Mouse (Mus musculus): ENCODE measurements around the gene Ccdc190.

DNA sequence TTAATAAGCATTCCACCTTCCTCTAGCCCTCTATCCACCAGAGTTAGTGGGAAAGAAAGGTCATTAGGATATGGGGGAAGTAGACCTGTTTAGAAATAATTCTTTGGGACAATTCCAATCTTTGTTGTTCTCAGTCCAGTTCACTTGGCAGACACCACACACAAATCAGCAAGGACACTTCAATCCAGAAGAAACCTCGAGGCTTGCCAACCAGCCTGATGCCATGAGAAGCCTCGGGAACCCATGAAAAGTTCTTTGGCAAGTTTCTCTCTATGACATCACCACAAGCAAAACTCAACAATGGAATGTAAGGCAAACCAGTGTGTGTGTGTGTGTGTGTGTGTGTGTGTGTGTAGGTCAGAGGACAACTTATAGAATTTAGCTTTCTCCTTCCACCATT, 3.9 kb upstream of the Ccdc190 start:
- TF ChIP-seq CTCF (conservative IDR thresholded peaks at IDR 0.05; ENCODE audit: low read length) (no peak), NANOG (IDR thresholded peaks at IDR 0.05; ENCODE audit: borderline replicate concordance, low read length) (no peak), POU5F1 (IDR thresholded peaks at IDR 0.05; ENCODE audit: borderline replicate concordance, low read length) (no peak)

Data from E14TG2a.4 (cell line).